Mouse (Mus musculus): ENCODE measurements at regions not wholly inside any gene's neighbourhood (a gene's known extent, or its start where the extent isn't known, plus 50 kb on each side); places are given as distances from the start of the nearest gene placed in this dataset.

GRCm38 (mm10) chr4:56271390-56271789 is 468.5 kb upstream of the Gm26657 start:
- TF ChIP-seq ZNF384 (IDR thresholded peaks at IDR 0.05; ENCODE audit: low read depth, low read length) (no peak), ZC3H11A (IDR thresholded peaks at IDR 0.05; ENCODE audit: borderline replicate concordance, low read depth, low read length) (no peak)
